Mouse (Mus musculus) stomach, postnatal 0 days (tissue): ENCODE results near the gene Mark1. TPM values are rescaled to one million over a fixed set of nuclear protein-coding genes. Genes with fewer than 3 reads are reported as not detected.

Source experiments
- ATAC-seq: fragments of 200-750 bp; cut with Nextera tagmentation; 2 replicates; pipeline ENCODE4 v1.8.0; 2017; ENCODE audit not compliant: low FRiP score, low TSS enrichment
- DNase-seq: peaks from one replicate; pipeline ENCODE4 v3.0.0-alpha.2; 2016; ENCODE audit warnings: low spot score
- H3K27ac ChIP-seq: fragments of 300-500 bp; sonication (generic); replicated peaks from 2 replicates; pipeline ENCODE4 v1.5.1; 2014; ENCODE audit warnings: mild to moderate bottlenecking, control low read depth
- H3K27me3 ChIP-seq: fragments of 300-500 bp; sonication (generic); 2 replicates; pipeline ENCODE4 v1.6.1; 2014; ENCODE audit warnings: low read length; ENCODE audit not compliant: control insufficient read depth, insufficient read depth
- H3K36me3 ChIP-seq: fragments of 300-500 bp; sonication (generic); 2 replicates; pipeline ENCODE4 v1.6.1; 2014; ENCODE audit warnings: low read length, mixed read lengths; ENCODE audit not compliant: control insufficient read depth, insufficient read depth
- H3K4me1 ChIP-seq: fragments of 300-500 bp; sonication (generic); replicated peaks from 2 replicates; pipeline ENCODE4 v1.6.1; 2014; ENCODE audit warnings: antibody characterized with exemption; ENCODE audit not compliant: control insufficient read depth, insufficient read depth
- H3K4me2 ChIP-seq: fragments of 300-500 bp; sonication (generic); replicated peaks from 2 replicates; pipeline ENCODE4 v1.6.1; 2014; ENCODE audit warnings: low read depth, mild to moderate bottlenecking, control low read depth, moderate library complexity
- H3K4me3 ChIP-seq: fragments of 300-500 bp; sonication (generic); 2 replicates; pipeline ENCODE4 v1.5.1; 2014; ENCODE audit warnings: low read depth, low read length, control low read depth
- H3K9ac ChIP-seq: fragments of 300-500 bp; sonication (generic); 2 replicates; pipeline ENCODE4 v1.6.1; 2014; ENCODE audit warnings: mild to moderate bottlenecking, low read length, control low read depth, mixed read lengths
- H3K9me3 ChIP-seq: fragments of 300-500 bp; sonication (generic); 2 replicates; pipeline ENCODE4 v1.6.1; 2016; ENCODE audit warnings: low read length; ENCODE audit not compliant: control insufficient read depth
- CTCF ChIP-seq: IDR thresholded peaks from 2 replicates; pipeline ENCODE4 v1.5.1; 2016; ENCODE audit warnings: antibody characterized with exemption, low read depth, mild to moderate bottlenecking, moderate library complexity
- EP300 ChIP-seq: optimal IDR thresholded peaks from 2 replicates; pipeline ENCODE3; 2016; ENCODE audit warnings: antibody characterized with exemption
- WGBS: fragments of 180-500 bp; shearing (Covaris S2); extraction: QIAGEN DNeasy Blood & Tissue Kit; methylation state at CpG from one replicate; pipeline ENCODE4 v1.1.7; 2014; 5-methylcytosine and 5-hydroxymethylcytosine counted together
- polyA plus RNA-seq: library from polyadenylated mRNA; unstranded; fragments of >200 nt; fragmentation: Nextera tagmentation; extraction: Ambion mirVana; gene quantifications from 2 replicates; pipeline ENCODE4 v1.2.1, GENCODE M21; 2015

Mark1 gene
- polyA plus RNA-seq, 1 experiment from 2014 or later = 1.0 TPM

- no peak overlapping the region for H3K9ac ChIP-seq
- no peak for ATAC-seq
- DNase-seq = no peak
- no peaks in the 10 kb centered on the region for H3K4me1 ChIP-seq
- H3K27ac ChIP-seq = no peak overlapping the region
- no peak for TF ChIP-seq CTCF
- TF ChIP-seq EP300 = no peak
- no peak overlapping the region for H3K4me2 ChIP-seq
- no peak overlapping the region for H3K4me3 ChIP-seq
- 67% methylated on average over 8 of the region's 8 CpGs for WGBS
- no peaks in the 10 kb centered on the region for H3K36me3 ChIP-seq
- H3K9me3 ChIP-seq = no peaks in the 10 kb centered on the region
- H3K27me3 ChIP-seq = no peaks in the 10 kb centered on the region
Measured at GRCm38 (mm10) chr1:184972214-184972776, 27.1 kb downstream of the Mark1 start.

DNA sequence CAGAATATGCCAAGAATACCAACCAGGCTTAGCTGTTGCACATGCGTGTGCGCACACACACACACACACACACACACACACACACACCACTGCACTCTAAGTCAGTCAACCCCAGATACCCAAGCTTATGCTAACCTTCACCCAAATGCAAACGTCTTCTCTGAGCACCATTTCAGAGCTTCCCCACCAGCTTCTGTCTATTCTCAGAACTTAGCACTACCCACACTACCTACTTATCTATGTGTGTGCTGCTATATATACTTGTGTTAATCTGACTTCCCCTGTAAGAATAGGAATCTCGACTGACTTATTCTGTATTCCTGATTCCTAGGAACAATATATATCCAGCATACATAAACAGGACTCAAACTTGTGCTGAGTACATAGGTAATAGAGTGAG is 30.0 kb downstream of the Mark1 start:
- no peaks in the 10 kb centered on the region for H3K27me3 ChIP-seq
- H3K4me2 ChIP-seq = no peak overlapping the region
- H3K4me3 ChIP-seq = no peak overlapping the region
- H3K27ac ChIP-seq = no peak overlapping the region
- H3K36me3 ChIP-seq = no peaks in the 10 kb centered on the region
- 80% methylated on average over 4 of the region's 4 CpGs for WGBS
- H3K9ac ChIP-seq = no peak overlapping the region
- no peak for ATAC-seq
- TF ChIP-seq CTCF (no peak), EP300 (no peak)
- H3K9me3 ChIP-seq = no peaks in the 10 kb centered on the region
- H3K4me1 ChIP-seq = no peaks in the 10 kb centered on the region
- DNase-seq = no peak

- 45% methylated on average over 12 of the region's 12 CpGs for WGBS
- H3K4me2 ChIP-seq = no peak overlapping the region
- H3K27ac ChIP-seq = no peak overlapping the region
- no peaks in the 10 kb centered on the region for H3K36me3 ChIP-seq
- peak; percentile 42; the same call in 1 of the 2 replicates for ATAC-seq
- TF ChIP-seq EP300 = no peak
- TF ChIP-seq CTCF = peak; percentile 66
- no peaks in the 10 kb centered on the region for H3K4me1 ChIP-seq
- H3K9me3 ChIP-seq = no peaks in the 10 kb centered on the region
- peak; percentile 49 for DNase-seq
- H3K9ac ChIP-seq = no peak overlapping the region
- no peaks in the 10 kb centered on the region for H3K27me3 ChIP-seq
- no peak overlapping the region for H3K4me3 ChIP-seq
Measured at GRCm38 (mm10) chr1:184965682-184966360, 33.5 kb downstream of the Mark1 start.

DNA sequence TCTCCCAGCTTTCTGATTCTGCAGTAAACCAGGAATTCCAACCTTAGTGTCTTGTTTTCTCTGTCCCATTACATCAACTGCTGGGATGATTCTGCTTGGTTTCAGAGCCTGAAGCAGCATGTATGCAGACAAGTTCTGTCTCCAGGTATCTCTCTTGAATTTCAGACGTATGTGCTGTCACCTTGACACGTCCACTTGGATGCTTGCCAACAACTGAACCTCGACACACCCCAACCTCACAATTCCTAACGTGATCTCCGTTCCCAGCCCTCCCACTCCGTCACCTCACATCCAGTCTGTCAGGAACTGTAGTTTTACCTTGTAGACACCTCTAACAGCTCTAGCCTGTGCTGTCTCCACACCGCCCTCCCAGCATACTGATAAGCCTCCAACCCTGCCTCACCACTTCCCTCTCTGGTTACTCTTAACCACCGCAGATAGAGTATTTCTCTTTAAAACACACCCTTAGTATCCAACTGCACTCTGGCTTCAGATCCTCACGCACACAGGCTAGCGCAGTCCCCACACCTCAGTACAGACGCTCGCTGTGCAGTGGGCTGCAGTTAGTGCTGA is 36.2 kb downstream of the Mark1 start:
- Histone ChIP-seq H3K4me1 (no peaks in the 10 kb centered on the region), H3K36me3 (no peaks in the 10 kb centered on the region), H3K4me2 (peak overlapping the region; percentile 20; the same call in 1 of the 2 replicates), H3K9ac (no peak overlapping the region), H3K4me3 (no peak overlapping the region), H3K9me3 (no peaks in the 10 kb centered on the region), H3K27ac (no peak overlapping the region), H3K27me3 (no peaks in the 10 kb centered on the region)
- ATAC-seq (peak; percentile 66), DNase-seq (peak; percentile 35)
- 49% methylated on average over 12 of the region's 12 CpGs for WGBS
- no peak for TF ChIP-seq EP300
- TF ChIP-seq CTCF = no peak

- ATAC-seq = no peak
- Histone ChIP-seq H3K4me2 (no peak overlapping the region), H3K27ac (no peak overlapping the region), H3K4me3 (no peak overlapping the region), H3K9ac (no peak overlapping the region), H3K9me3 (no peaks in the 10 kb centered on the region), H3K36me3 (no peaks in the 10 kb centered on the region), H3K27me3 (no peaks in the 10 kb centered on the region), H3K4me1 (no peaks in the 10 kb centered on the region)
- 87% methylated on average over 5 of the region's 5 CpGs for WGBS
- no peak for DNase-seq
- TF ChIP-seq EP300 (no peak), CTCF (no peak)
Measured at GRCm38 (mm10) chr1:184961853-184962252, 37.5 kb downstream of the Mark1 start.

- no peaks in the 10 kb centered on the region for H3K36me3 ChIP-seq
- WGBS = 41% methylated on average over 9 of the region's 9 CpGs
- H3K9ac ChIP-seq = no peak overlapping the region
- H3K4me2 ChIP-seq = no peak overlapping the region; the same call in 1 of the 2 replicates
- H3K27ac ChIP-seq = no peak overlapping the region; the same call in 1 of the 2 replicates
- no peak for ATAC-seq
- TF ChIP-seq CTCF = no peak
- no peak for TF ChIP-seq EP300
- no peak overlapping the region for H3K4me3 ChIP-seq
- DNase-seq = no peak
- H3K27me3 ChIP-seq = no peaks in the 10 kb centered on the region
- no peaks in the 10 kb centered on the region for H3K4me1 ChIP-seq
- H3K9me3 ChIP-seq = no peaks in the 10 kb centered on the region
Measured at GRCm38 (mm10) chr1:184958818-184959217, 40.6 kb downstream of the Mark1 start.
